Mouse (Mus musculus) ES-Bruce4 (cell line): ENCODE measurements around the gene Unkl.

ENCODE experiments used
- CTCF ChIP-seq: IDR thresholded peaks from one replicate; pipeline ENCODE4 v1.8.1; 2011; ENCODE audit warnings: low read depth, low read length
- POLR2A ChIP-seq: IDR thresholded peaks from one replicate; pipeline ENCODE4 v1.8.1; 2011; ENCODE audit warnings: low read length; ENCODE audit not compliant: insufficient read depth

DNA sequence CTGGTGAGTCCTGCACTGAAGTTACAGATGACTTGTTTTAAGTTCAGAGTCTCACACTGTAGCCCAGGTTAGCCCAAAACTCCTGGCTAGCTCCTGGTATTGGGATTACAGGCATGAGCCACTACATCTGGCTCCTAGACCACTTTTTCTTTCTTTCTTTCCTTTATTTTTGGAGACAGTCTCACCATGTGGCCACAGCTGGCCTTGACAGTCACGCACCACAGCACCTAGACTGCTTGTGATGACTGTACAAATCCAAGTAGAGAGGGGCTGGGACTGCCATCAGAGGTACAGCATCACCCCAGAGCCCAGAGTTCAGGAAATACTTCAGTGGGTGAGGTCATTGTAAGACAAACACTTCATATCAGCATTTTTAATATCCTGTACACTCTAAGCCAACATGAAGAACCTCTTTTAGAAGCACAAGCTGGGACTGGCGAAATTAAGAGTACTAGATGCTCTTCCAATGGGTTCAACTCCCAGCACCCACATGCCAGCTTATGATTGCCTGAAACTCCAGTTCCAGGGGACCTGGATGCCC, 82.7 kb downstream of the Unkl start:
- TF ChIP-seq CTCF (no peak), POLR2A (no peak)
